Mouse (Mus musculus) megakaryocyte, embryonic 14.5 days (primary cell): ENCODE results near the gene Il6ra. TPM values are rescaled to one million over a fixed set of nuclear protein-coding genes. Genes with fewer than 3 reads are reported as not detected.

Experiments
- H3K27me3 ChIP-seq: replicated peaks from 2 replicates; pipeline ENCODE3; 2012; ENCODE audit warnings: inconsistent platforms
- H3K36me3 ChIP-seq: replicated peaks from 2 replicates; pipeline ENCODE3; 2012; ENCODE audit warnings: low read length, inconsistent platforms, mixed read lengths
- H3K4me1 ChIP-seq: 2 replicates; pipeline ENCODE4 v1.6.1; 2012; ENCODE audit warnings: inconsistent platforms
- H3K4me3 ChIP-seq: replicated peaks from 2 replicates; pipeline ENCODE3; 2012; ENCODE audit warnings: moderate library complexity, mild to moderate bottlenecking, inconsistent platforms
- H3K9me3 ChIP-seq: 2 replicates; pipeline ENCODE4 v1.6.1; 2012; ENCODE audit warnings: inconsistent platforms
- FLI1 ChIP-seq: IDR thresholded peaks from 2 replicates; pipeline ENCODE4 v1.6.1; 2012; ENCODE audit warnings: low read length, inconsistent platforms, mixed read lengths
- GATA1 ChIP-seq: IDR thresholded peaks from 3 replicates; pipeline ENCODE4 v1.6.1; 2012; ENCODE audit warnings: mixed read lengths, low read length, inconsistent platforms, borderline replicate concordance
- polyA plus RNA-seq: library from polyadenylated mRNA; stranded (reverse); fragments of >175 nt; gene quantifications from 2 replicates; pipeline ENCODE4 v1.2.3, GENCODE M21; 2012; ENCODE audit warnings: low replicate concordance; ENCODE audit not compliant: insufficient read depth

Il6ra gene
- polyA plus RNA-seq, 1 experiment: 6.3 TPM

GRCm38 (mm10) chr3:89911207-89911606, 1.8 kb downstream of the Il6ra start:
- H3K36me3 ChIP-seq: peaks cover 11% of the 10 kb centered on the region
- TF ChIP-seq FLI1: no peak
- TF ChIP-seq GATA1: no peak
- peak overlapping the region; percentile 83 for H3K4me3 ChIP-seq
- no peaks in the 10 kb centered on the region for H3K9me3 ChIP-seq
- peaks cover 24% of the 10 kb centered on the region for H3K27me3 ChIP-seq
- peaks cover 90% of the 10 kb centered on the region for H3K4me1 ChIP-seq

GRCm38 (mm10) chr3:89909703-89910542, 3.1 kb downstream of the Il6ra start:
- H3K27me3 ChIP-seq: peaks cover 26% of the 10 kb centered on the region
- peaks cover 89% of the 10 kb centered on the region for H3K4me1 ChIP-seq
- no peak overlapping the region for H3K4me3 ChIP-seq
- TF ChIP-seq FLI1 (no peak), GATA1 (no peak)
- no peaks in the 10 kb centered on the region for H3K9me3 ChIP-seq
- H3K36me3 ChIP-seq: peaks cover 11% of the 10 kb centered on the region

- no peak overlapping the region for H3K4me3 ChIP-seq
- H3K4me1 ChIP-seq: peaks cover 83% of the 10 kb centered on the region
- H3K9me3 ChIP-seq: no peaks in the 10 kb centered on the region
- H3K36me3 ChIP-seq: peaks cover 11% of the 10 kb centered on the region
- TF ChIP-seq GATA1 (no peak), FLI1 (no peak)
- peaks cover 28% of the 10 kb centered on the region for H3K27me3 ChIP-seq
Measured at GRCm38 (mm10) chr3:89908836-89909235, 4.2 kb downstream of the Il6ra start.

GRCm38 (mm10) chr3:89907846-89908245, 5.2 kb downstream of the Il6ra start:
- TF ChIP-seq FLI1 (no peak), GATA1 (no peak)
- Histone ChIP-seq H3K4me3 (no peak overlapping the region), H3K4me1 (peaks cover 83% of the 10 kb centered on the region)

GRCm38 (mm10) chr3:89899511-89899908, 13.5 kb downstream of the Il6ra start:
- Histone ChIP-seq H3K36me3 (peaks cover 22% of the 10 kb centered on the region), H3K9me3 (peaks cover 12% of the 10 kb centered on the region), H3K4me1 (peaks cover 74% of the 10 kb centered on the region), H3K4me3 (no peak overlapping the region), H3K27me3 (peaks cover 81% of the 10 kb centered on the region)
- no peak for TF ChIP-seq FLI1
- no peak for TF ChIP-seq GATA1

More at GRCm38 (mm10) chr3:89907846-89908245, 5.2 kb downstream of the Il6ra start:
- no peaks in the 10 kb centered on the region for H3K9me3 ChIP-seq
- peaks cover 11% of the 10 kb centered on the region for H3K36me3 ChIP-seq
- H3K27me3 ChIP-seq: peaks cover 37% of the 10 kb centered on the region

- Histone ChIP-seq H3K4me1 (peaks cover 71% of the 10 kb centered on the region), H3K27me3 (peaks cover 83% of the 10 kb centered on the region), H3K4me3 (no peak overlapping the region), H3K9me3 (peaks cover 17% of the 10 kb centered on the region), H3K36me3 (peaks cover 23% of the 10 kb centered on the region)
- TF ChIP-seq FLI1 (no peak), GATA1 (no peak)
Measured at GRCm38 (mm10) chr3:89898870-89899510, 14.0 kb downstream of the Il6ra start.

GRCm38 (mm10) chr3:89898011-89898410, 15.0 kb downstream of the Il6ra start:
- Histone ChIP-seq H3K27me3 (peaks cover 79% of the 10 kb centered on the region), H3K4me1 (peaks cover 64% of the 10 kb centered on the region), H3K36me3 (peaks cover 26% of the 10 kb centered on the region), H3K9me3 (peaks cover 23% of the 10 kb centered on the region), H3K4me3 (no peak overlapping the region)
- no peak for TF ChIP-seq FLI1
- no peak for TF ChIP-seq GATA1

- no peak for TF ChIP-seq FLI1
- no peak for TF ChIP-seq GATA1
- Histone ChIP-seq H3K27me3 (peaks cover 82% of the 10 kb centered on the region), H3K4me1 (peaks cover 67% of the 10 kb centered on the region), H3K4me3 (no peak overlapping the region), H3K36me3 (peaks cover 30% of the 10 kb centered on the region), H3K9me3 (peaks cover 30% of the 10 kb centered on the region)
Measured at GRCm38 (mm10) chr3:89897204-89897796, 15.7 kb downstream of the Il6ra start.

GRCm38 (mm10) chr3:89896571-89896970, 16.4 kb downstream of the Il6ra start:
- Histone ChIP-seq H3K9me3 (peaks cover 31% of the 10 kb centered on the region), H3K4me3 (no peak overlapping the region), H3K27me3 (peaks cover 79% of the 10 kb centered on the region), H3K4me1 (peaks cover 63% of the 10 kb centered on the region), H3K36me3 (peaks cover 30% of the 10 kb centered on the region)
- TF ChIP-seq GATA1 (no peak), FLI1 (no peak)
